Mouse (Mus musculus): ENCODE measurements at regions not wholly inside any gene's neighbourhood (a gene's known extent, or its start where the extent isn't known, plus 50 kb on each side); places are given as distances from the start of the nearest gene placed in this dataset.

GRCm38 (mm10) chr1:33395733-33396132 lies 273.9 kb downstream of the Prim2 start:
- no peak overlapping the region for H3K9ac ChIP-seq (replicated peaks; ENCODE audit: low read length)
- ATAC-seq (ENCODE audit: low FRiP score, low TSS enrichment), result no peak
- no peaks in the 10 kb centered on the region for H3K9me3 ChIP-seq (ENCODE audit: low read length)
- no peaks in the 10 kb centered on the region for H3K27me3 ChIP-seq (ENCODE audit: insufficient read depth, low read length)
- H3K4me3 ChIP-seq (ENCODE audit: low read length), result no peak overlapping the region
- H3K27ac ChIP-seq (ENCODE audit: low read length), result no peak overlapping the region
- WGBS, result 55% methylated on average over 10 of the region's 10 CpGs
- no peak overlapping the region for H3K4me2 ChIP-seq (replicated peaks; ENCODE audit: low read depth, low read length)
- no peaks in the 10 kb centered on the region for H3K4me1 ChIP-seq (ENCODE audit: insufficient read depth, low read length)
- no peaks in the 10 kb centered on the region for H3K36me3 ChIP-seq (ENCODE audit: insufficient read depth, low read length)

GRCm38 (mm10) chr1:33394989-33395594 lies 274.5 kb downstream of the Prim2 start:
- H3K9me3 ChIP-seq (ENCODE audit: low read length), result no peaks in the 10 kb centered on the region
- 0 out of 2 replicates have a peak, but pooled peaks have one; percentile 9 for ATAC-seq (ENCODE audit: low FRiP score, low TSS enrichment)
- H3K4me3 ChIP-seq (ENCODE audit: low read length), result no peak overlapping the region
- no peak overlapping the region for H3K9ac ChIP-seq (replicated peaks; ENCODE audit: low read length)
- no peaks in the 10 kb centered on the region for H3K36me3 ChIP-seq (ENCODE audit: insufficient read depth, low read length)
- 63% methylated on average over 5 of the region's 5 CpGs for WGBS
- no peak overlapping the region for H3K27ac ChIP-seq (ENCODE audit: low read length)
- no peak overlapping the region for H3K4me2 ChIP-seq (replicated peaks; ENCODE audit: low read depth, low read length)
- no peaks in the 10 kb centered on the region for H3K4me1 ChIP-seq (ENCODE audit: insufficient read depth, low read length)
- H3K27me3 ChIP-seq (ENCODE audit: insufficient read depth, low read length), result no peaks in the 10 kb centered on the region

GRCm38 (mm10) chr1:33370796-33371195 lies 298.8 kb downstream of the Prim2 start:
- Histone ChIP-seq H3K27ac (ENCODE audit: low read length) (no peak overlapping the region), H3K27me3 (ENCODE audit: insufficient read depth, low read length) (no peaks in the 10 kb centered on the region), H3K4me2 (replicated peaks; ENCODE audit: low read depth, low read length) (no peak overlapping the region), H3K36me3 (ENCODE audit: insufficient read depth, low read length) (no peaks in the 10 kb centered on the region), H3K4me3 (ENCODE audit: low read length) (no peak overlapping the region), H3K4me1 (ENCODE audit: insufficient read depth, low read length) (no peaks in the 10 kb centered on the region), H3K9me3 (ENCODE audit: low read length) (no peaks in the 10 kb centered on the region), H3K9ac (replicated peaks; ENCODE audit: low read length) (no peak overlapping the region)
- peak; percentile 23; the same call in 1 of the 2 replicates for ATAC-seq (ENCODE audit: low FRiP score, low TSS enrichment)
- 33% methylated on average over 7 of the region's 7 CpGs for WGBS

- Histone ChIP-seq H3K27ac (ENCODE audit: low read length) (no peak overlapping the region), H3K4me2 (replicated peaks; ENCODE audit: low read depth, low read length) (no peak overlapping the region), H3K27me3 (ENCODE audit: insufficient read depth, low read length) (no peaks in the 10 kb centered on the region), H3K9me3 (ENCODE audit: low read length) (no peaks in the 10 kb centered on the region), H3K36me3 (ENCODE audit: insufficient read depth, low read length) (no peaks in the 10 kb centered on the region), H3K9ac (replicated peaks; ENCODE audit: low read length) (no peak overlapping the region), H3K4me1 (ENCODE audit: insufficient read depth, low read length) (no peaks in the 10 kb centered on the region), H3K4me3 (ENCODE audit: low read length) (no peak overlapping the region)
- WGBS, result 57% methylated on average over 13 of the region's 13 CpGs
- no peak for ATAC-seq (ENCODE audit: low FRiP score, low TSS enrichment)
Measured at GRCm38 (mm10) chr1:33362688-33363426, 306.7 kb downstream of the Prim2 start.

GRCm38 (mm10) chr1:33334061-33334460 lies 335.5 kb downstream of the Prim2 start:
- Histone ChIP-seq H3K9ac (replicated peaks; ENCODE audit: low read length) (no peak overlapping the region), H3K9me3 (ENCODE audit: low read length) (no peaks in the 10 kb centered on the region), H3K27me3 (ENCODE audit: insufficient read depth, low read length) (no peaks in the 10 kb centered on the region), H3K36me3 (ENCODE audit: insufficient read depth, low read length) (no peaks in the 10 kb centered on the region), H3K4me3 (ENCODE audit: low read length) (no peak overlapping the region), H3K27ac (ENCODE audit: low read length) (no peak overlapping the region), H3K4me1 (ENCODE audit: insufficient read depth, low read length) (no peaks in the 10 kb centered on the region), H3K4me2 (replicated peaks; ENCODE audit: low read depth, low read length) (no peak overlapping the region)
- no peak for ATAC-seq (ENCODE audit: low FRiP score, low TSS enrichment)
- 77% methylated on average over 3 of the region's 3 CpGs for WGBS

Measured in kidney, embryonic 16.5 days (tissue).